Mouse (Mus musculus): Measurements from ENCODE around the gene Smim14.

DNA sequence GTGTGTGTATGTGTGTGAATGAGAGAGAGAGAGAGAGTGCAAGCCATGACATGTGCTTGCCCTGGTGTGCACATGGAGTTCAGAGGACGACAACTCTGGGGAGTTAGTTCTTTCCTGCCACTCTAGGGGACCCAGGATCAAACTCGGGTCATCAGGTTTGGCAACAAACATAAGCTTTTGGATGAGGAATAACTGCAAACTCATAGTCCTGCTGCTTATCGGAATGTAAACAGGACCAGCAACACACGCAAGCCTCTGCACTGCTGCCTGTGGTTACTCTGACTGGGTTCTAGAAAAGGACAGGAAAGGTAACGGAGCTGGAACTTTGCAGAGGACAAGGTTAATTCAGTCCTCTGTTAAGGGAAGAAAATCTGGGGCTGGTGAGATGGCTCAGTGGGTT, 111.7 kb downstream of the Smim14 start:
- TF ChIP-seq EP300 (IDR thresholded peaks at IDR 0.05; ENCODE audit: insufficient read depth, low read depth, low read length) (no peak), CTCF (IDR thresholded peaks at IDR 0.05; ENCODE audit: low read depth, low read length) (no peak), POLR2A (IDR thresholded peaks at IDR 0.05; ENCODE audit: insufficient read depth, low read length) (no peak)
